Mouse (Mus musculus) gastrocnemius, adult 18-20 months (tissue): ENCODE measurements around the gene Zfp827. TPM values are rescaled to one million over a fixed set of nuclear protein-coding genes. Genes with fewer than 3 reads are reported as not detected.

Source experiments
- DNase-seq: peaks from one replicate; pipeline ENCODE4 v3.0.0; 2021; ENCODE audit warnings: low spot score
- total RNA-seq, 2 experiments: library from RNA; stranded (reverse); gene quantifications; 2 replicates each; pipeline ENCODE4 v1.2.3; 2021

Gene Zfp827
- total RNA-seq, 2 experiments from 2014 or later = 3.1 to 4.2 TPM

- no peak for DNase-seq
Observed at GRCm38 (mm10) chr8:79060013-79060609, 31.9 kb downstream of the Zfp827 start.

- no peak for DNase-seq
Observed at GRCm38 (mm10) chr8:79065924-79066323, 37.7 kb downstream of the Zfp827 start.

GRCm38 (mm10) chr8:79067812-79068630, 39.8 kb downstream of the Zfp827 start:
- no peak for DNase-seq

DNA sequence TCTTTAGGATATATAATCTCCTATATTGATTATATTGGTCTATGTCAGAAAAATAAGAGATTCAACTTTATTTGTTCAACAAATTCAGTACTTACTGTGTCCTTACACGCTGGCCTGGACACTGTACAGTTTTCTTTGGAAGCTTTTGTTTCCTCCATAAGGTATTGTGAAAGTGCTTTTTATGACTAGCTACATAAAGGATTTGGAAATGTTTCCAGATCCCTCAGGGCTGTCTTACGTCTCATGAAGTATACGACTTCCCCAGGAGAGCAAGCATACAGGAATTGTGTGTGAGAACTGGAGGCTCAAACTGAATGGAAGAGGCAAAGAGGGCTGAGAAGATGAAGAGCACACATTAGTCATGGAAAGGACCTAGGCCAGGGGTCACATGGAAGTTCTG, 45.1 kb downstream of the Zfp827 start:
- no peak for DNase-seq

DNA sequence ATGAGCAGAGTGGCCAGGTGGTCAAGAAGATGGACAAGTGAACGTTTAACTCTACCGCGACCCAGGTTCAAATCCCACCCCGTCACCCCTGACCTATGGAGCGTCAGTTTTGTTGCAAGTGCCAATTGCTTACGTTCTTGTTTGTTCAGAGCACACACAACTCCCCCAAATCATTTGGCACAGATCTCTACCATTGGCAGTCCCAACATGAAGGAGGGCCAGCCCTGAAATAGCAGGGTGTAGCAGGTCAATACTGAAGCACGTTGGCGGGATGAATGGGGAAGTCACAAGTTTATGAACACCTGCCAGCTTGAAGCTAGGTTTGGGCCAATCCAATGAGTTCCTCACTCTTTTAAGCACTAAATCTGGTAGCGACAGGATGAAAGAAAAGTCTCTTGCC, 46.7 kb downstream of the Zfp827 start:
- peak; percentile 17 for DNase-seq

GRCm38 (mm10) chr8:79077256-79077655, 49.0 kb downstream of the Zfp827 start:
- no peak for DNase-seq

GRCm38 (mm10) chr8:79078556-79079195, 50.4 kb downstream of the Zfp827 start:
- no peak for DNase-seq

DNA sequence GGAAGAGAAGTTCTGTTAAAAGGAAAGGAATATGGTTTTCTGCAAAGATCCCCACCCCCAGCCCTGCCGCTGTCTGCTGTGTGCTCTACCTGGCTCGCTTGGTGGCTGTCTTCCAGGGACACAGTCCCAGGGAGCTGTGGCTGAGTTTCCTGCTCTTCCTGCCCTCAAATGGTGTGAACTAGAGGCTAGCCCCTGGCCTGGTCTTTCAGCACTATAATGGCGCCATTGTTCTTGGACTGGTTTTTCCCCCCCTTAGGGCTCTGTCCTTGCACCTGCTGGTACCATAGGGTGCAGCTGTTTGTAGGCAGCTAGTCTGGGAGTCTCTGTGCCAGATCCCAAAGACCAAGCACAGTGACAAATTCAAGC, 50.9 kb downstream of the Zfp827 start:
- no peak for DNase-seq

DNA sequence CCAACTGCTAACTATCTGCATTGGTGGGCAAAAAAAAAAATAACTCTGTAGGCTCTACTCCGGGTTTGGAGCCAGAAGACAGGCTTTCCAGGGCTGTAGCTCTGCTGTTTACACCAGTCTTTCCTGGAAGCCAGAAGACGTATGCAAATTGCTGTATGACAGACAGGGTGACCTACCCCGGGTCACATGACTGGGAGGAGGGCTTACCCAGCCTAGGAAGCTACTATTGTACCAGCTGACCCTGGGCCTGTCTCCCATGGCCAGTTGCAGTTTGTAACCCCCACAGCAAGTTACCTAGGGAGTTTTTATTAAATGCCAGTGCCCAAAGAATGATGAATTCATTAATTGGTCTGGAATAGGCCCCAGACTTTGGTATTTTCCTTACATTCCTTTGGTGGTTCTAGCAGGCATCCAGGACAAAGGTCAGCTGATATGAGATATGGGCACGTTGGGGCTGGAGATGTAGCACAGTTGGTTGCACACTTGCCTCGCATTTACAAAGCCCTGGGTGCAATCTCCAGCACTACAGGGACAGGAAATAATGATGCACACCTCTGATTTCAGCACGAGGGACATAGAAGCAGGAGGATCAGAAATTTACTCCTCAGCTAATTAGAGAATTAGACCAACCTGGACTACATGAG, 52.0 kb downstream of the Zfp827 start:
- no peak for DNase-seq

DNA sequence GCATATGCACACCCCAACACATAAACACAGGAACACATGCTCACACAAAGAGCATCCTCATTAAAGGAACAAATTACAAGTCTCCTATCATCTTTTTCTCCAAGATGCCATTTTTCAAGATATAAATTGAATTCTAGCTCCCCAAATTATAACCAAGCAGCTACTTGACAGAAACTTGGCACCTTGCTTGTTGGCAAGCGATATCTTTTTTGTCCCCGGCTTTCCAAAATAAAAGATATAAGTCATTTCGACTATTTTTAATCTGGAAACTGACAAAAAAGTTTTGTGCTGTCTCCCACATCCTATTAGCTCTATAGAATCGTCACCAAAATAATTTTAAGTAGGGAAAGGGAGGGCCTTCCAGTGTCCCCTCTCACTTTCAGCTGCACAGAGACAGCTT, 53.1 kb downstream of the Zfp827 start:
- DNase-seq = no peak

DNA sequence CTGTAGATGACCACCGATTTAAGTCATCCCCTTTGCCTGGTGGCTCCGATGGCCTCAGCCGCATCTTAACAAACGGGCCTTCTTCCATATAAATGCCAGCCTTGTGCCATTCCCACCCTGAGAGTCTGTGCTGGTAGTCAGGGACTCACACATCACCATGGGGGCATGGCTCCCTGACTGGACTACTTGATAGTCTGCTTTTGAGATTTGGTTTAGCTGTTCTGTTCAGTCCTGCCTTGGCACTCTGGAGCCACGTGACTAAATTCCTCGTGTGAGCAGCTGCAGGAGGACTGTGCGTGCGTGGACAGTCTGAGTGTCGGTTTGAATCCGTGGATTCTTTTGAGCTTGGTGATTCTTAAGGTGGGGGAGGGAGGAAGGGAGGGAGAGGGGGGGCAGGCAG, 53.7 kb downstream of the Zfp827 start:
- no peak for DNase-seq

- DNase-seq = no peak
Observed at GRCm38 (mm10) chr8:79083461-79084358, 55.5 kb downstream of the Zfp827 start.

GRCm38 (mm10) chr8:79084359-79084820, 56.2 kb downstream of the Zfp827 start:
- no peak for DNase-seq

GRCm38 (mm10) chr8:79094422-79094821, 66.2 kb downstream of the Zfp827 start:
- DNase-seq = no peak

GRCm38 (mm10) chr8:79095162-79095561, 66.9 kb downstream of the Zfp827 start:
- DNase-seq = no peak

DNA sequence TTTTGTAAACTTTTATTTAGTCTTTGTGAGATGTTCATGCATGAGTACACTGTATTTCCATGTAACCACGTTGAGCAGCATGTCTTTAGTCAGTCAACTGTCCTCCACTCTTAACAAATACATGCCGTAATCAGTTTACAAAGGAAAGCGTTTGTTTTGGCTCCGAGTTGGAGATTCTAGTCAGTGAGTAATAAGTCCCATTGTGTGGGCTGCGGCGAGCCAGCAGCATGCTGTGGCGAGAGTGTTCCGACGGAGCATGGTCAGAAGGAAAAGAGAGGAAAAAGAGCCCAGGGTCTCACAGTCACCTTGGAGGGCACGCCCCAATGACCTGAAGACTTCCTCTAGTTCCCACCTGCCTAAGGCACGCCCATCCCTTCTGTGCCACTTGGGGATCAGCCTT, 68.7 kb downstream of the Zfp827 start:
- DNase-seq = no peak

GRCm38 (mm10) chr8:79102707-79103106, 74.5 kb downstream of the Zfp827 start:
- no peak for DNase-seq

- DNase-seq = no peak
Observed at GRCm38 (mm10) chr8:79103185-79103878, 75.1 kb downstream of the Zfp827 start.

DNA sequence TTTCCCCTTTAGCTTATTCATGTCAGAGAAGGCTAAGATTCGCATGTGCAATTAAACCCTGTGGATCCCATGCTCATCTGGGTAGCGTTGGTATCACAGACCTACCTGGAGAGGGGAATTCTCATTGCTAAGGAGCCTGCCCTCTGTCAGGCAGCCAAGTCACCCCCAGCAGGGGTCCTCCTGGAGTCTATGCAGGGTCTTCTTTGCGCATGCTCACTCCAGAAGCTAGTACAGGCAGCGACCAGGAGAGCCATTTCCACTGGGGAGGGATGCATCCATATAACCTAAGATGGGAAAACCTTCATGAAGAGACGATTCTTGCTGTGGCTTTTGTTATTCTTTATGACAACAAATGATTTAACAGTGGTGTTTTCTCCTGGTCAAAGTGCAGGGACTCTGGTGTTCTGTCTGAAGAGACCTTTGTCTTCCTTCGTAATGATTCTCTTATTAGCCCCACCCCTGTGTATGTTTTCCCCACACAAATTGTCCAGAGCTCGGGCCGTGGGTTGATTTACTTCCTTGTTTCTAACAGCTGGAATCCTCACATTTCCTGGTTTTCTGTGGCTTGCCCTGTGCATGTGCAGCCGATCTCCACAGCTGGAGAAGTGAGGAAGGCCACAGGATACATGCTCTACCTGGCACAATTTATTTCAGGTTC, 75.8 kb downstream of the Zfp827 start:
- DNase-seq = no peak

GRCm38 (mm10) chr8:79104634-79105033, 76.4 kb downstream of the Zfp827 start:
- DNase-seq = no peak
